Mouse (Mus musculus) gastrocnemius, adult 2 months (tissue): ENCODE data around the gene Stk16. TPM values are rescaled to one million over a fixed set of nuclear protein-coding genes. Genes with fewer than 3 reads are reported as not detected.
A peak's percentile ranks its signal among the peaks of the same experiment; 100 is the strongest.

Experiments used
- DNase-seq: peaks from one replicate; pipeline ENCODE4 v3.0.0; 2022
- H3K27ac ChIP-seq: fragments of 200-600 bp; 2 replicates; pipeline ENCODE4 v1.8.1; 2022; ENCODE audit warnings: mild to moderate bottlenecking
- H3K4me3 ChIP-seq: fragments of 200-600 bp; 2 replicates; pipeline ENCODE4 v1.8.1; 2022; ENCODE audit warnings: mild to moderate bottlenecking, moderate library complexity
- CTCF ChIP-seq: fragments of 200-600 bp; IDR thresholded peaks from 2 replicates; pipeline ENCODE4 v1.8.1; 2022; ENCODE audit warnings: antibody characterized with exemption, mild to moderate bottlenecking, moderate library complexity
- intact Hi-C: fragments of 180-260 bp; cut with DNase I; formaldehyde crosslinking; loops from one replicate; pipeline ENCODE4 v1.15.1; 2025
- total RNA-seq, 2 experiments: library from RNA; stranded (reverse); gene quantifications; 2 replicates each; pipeline ENCODE4 v1.2.3; 2021

Gene Stk16
- total RNA-seq, 2 experiments from 2014 or later, result 18.8 to 20.2 TPM

- Histone ChIP-seq H3K4me3 (peak overlapping the region; percentile 33), H3K27ac (peak overlapping the region; percentile 83)
- intact Hi-C loops, result no loop called here
- DNase-seq, result peak; percentile 70
- no peak for TF ChIP-seq CTCF
Measured at GRCm38 (mm10) chr1:75248041-75248772, 37.6 kb downstream of the Stk16 start.

- no peak overlapping the region for H3K27ac ChIP-seq
- no peak for TF ChIP-seq CTCF
- H3K4me3 ChIP-seq, result no peak overlapping the region
- intact Hi-C loops, result loop anchor here (2.0 to 5.0 kb wide), 4 partner anchors 14 to 303 kb away; partner anchors contain the start of genes Dnajb2 and Dnpep
- DNase-seq, result no peak
Measured at GRCm38 (mm10) chr1:75250498-75250897, 39.9 kb downstream of the Stk16 start.

- DNase-seq, result peak; percentile 87
- intact Hi-C loops, result loop anchor here (1.0 to 5.0 kb wide), 5 partner anchors 15 to 304 kb away; partner anchors contain the start of genes Dnajb2 and Dnpep
- Histone ChIP-seq H3K4me3 (peak overlapping the region; percentile 63), H3K27ac (peak overlapping the region; percentile 79)
- TF ChIP-seq CTCF, result peak; percentile 99
Measured at GRCm38 (mm10) chr1:75251112-75251970, 40.7 kb downstream of the Stk16 start.

- no peak for TF ChIP-seq CTCF
- no peak overlapping the region for H3K4me3 ChIP-seq
- no peak for DNase-seq
- no peak overlapping the region for H3K27ac ChIP-seq
- intact Hi-C loops, result loop anchor here (5.0 kb wide), 3 partner anchors 65 to 305 kb away; partner anchors contain the start of gene Dnpep
Measured at GRCm38 (mm10) chr1:75252308-75252707, 41.7 kb downstream of the Stk16 start.

GRCm38 (mm10) chr1:75253029-75253428 lies 42.4 kb downstream of the Stk16 start:
- peak; percentile 29; the same call in 1 of the 2 replicates for TF ChIP-seq CTCF
- no peak overlapping the region for H3K27ac ChIP-seq
- peak; percentile 30 for DNase-seq
- no peak overlapping the region for H3K4me3 ChIP-seq
- intact Hi-C loops, result loop anchor here (5.0 kb wide), 3 partner anchors 64 to 306 kb away; partner anchors contain the start of gene Dnpep

GRCm38 (mm10) chr1:75253849-75254624 lies 43.4 kb downstream of the Stk16 start:
- intact Hi-C loops, result loop anchor here (5.0 kb wide), 3 partner anchors 63 to 307 kb away; partner anchors contain the start of gene Dnpep
- Histone ChIP-seq H3K27ac (no peak overlapping the region), H3K4me3 (no peak overlapping the region)
- peak; percentile 82 for DNase-seq
- peak; percentile 94; the same call in 1 of the 2 replicates for TF ChIP-seq CTCF

- H3K4me3 ChIP-seq, result no peak overlapping the region
- no peak for TF ChIP-seq CTCF
- intact Hi-C loops, result loop anchor here (5.0 kb wide), 3 partner anchors 63 to 307 kb away; partner anchors contain the start of gene Dnpep
- no peak overlapping the region for H3K27ac ChIP-seq
- DNase-seq, result peak; percentile 15
Measured at GRCm38 (mm10) chr1:75254625-75255013, 44.0 kb downstream of the Stk16 start.

- no peak for TF ChIP-seq CTCF
- Histone ChIP-seq H3K27ac (no peak overlapping the region), H3K4me3 (no peak overlapping the region)
- peak; percentile 15 for DNase-seq
- intact Hi-C loops, result no loop called here
Measured at GRCm38 (mm10) chr1:75255516-75256046, 44.9 kb downstream of the Stk16 start.

GRCm38 (mm10) chr1:75261278-75261677 lies 50.6 kb downstream of the Stk16 start:
- no peak overlapping the region for H3K27ac ChIP-seq
- DNase-seq, result no peak
- no peak for TF ChIP-seq CTCF
- intact Hi-C loops, result no loop called here
- H3K4me3 ChIP-seq, result no peak overlapping the region

GRCm38 (mm10) chr1:75262969-75263951 lies 52.6 kb downstream of the Stk16 start:
- intact Hi-C loops, result no loop called here
- Histone ChIP-seq H3K27ac (no peak overlapping the region), H3K4me3 (no peak overlapping the region)
- TF ChIP-seq CTCF, result no peak
- DNase-seq, result peak; percentile 70
